ENCODE assay signal across 8 mouse cellular contexts in the genomic region with DNA sequence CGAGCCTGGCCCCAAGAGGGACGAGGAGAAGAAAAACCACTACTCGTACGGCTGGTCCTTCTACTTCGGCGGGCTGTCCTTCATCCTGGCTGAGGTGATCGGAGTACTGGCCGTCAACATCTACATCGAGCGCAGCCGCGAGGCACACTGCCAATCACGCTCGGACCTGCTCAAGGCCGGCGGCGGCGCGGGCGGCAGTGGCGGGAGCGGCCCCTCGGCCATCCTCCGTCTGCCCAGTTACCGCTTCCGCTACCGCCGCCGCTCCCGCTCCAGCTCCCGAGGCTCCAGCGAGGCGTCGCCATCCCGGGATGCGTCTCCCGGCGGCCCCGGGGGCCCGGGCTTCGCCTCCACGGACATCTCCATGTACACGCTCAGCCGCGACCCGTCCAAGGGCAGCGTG. TPM values are rescaled to one million over a fixed set of nuclear protein-coding genes. Genes with fewer than 3 reads are reported as not detected.
DNase-seq lines count a peak whose midpoint lies in the region; ATAC-seq and TF ChIP-seq lines count a peak whose summit lies in the region.

No protein-coding gene starts in this region.

- ATAC-seq in kidney, embryonic 14.5 days (ENCODE audit: low FRiP score, low TSS enrichment): no peak; the same call in 1 of the 2 replicates

- no peak for TF ChIP-seq POLR2A in small intestine, adult 2 months (IDR thresholded peaks at IDR 0.05; ENCODE audit: low read depth, low read length)

- peaks cover 74% of the 10 kb centered on the region for H3K27me3 ChIP-seq in kidney, embryonic 14.5 days (ENCODE audit: control insufficient read depth, insufficient read depth, low read length)
- peaks cover 31% of the 10 kb centered on the region for H3K27me3 ChIP-seq in small intestine, adult 2 months (ENCODE audit: control insufficient read depth, insufficient read depth, low read length)

- no peak for TF ChIP-seq CTCF in small intestine, adult 2 months (IDR thresholded peaks at IDR 0.05; ENCODE audit: extremely low read depth, insufficient read length, insufficient replicate concordance, low read depth, low read length)

- intact Hi-C loops in gastrocnemius, postnatal 14 days (cut with DNase I; ENCODE audit: low total_unique reads): no loop called here

- no peaks in the 10 kb centered on the region for H3K9me3 ChIP-seq in kidney, embryonic 14.5 days (ENCODE audit: control insufficient read depth, low read length)

- H3K9ac ChIP-seq in kidney, embryonic 14.5 days (ENCODE audit: low read depth, low read length): peak overlapping the region; percentile 56

- no peaks in the 10 kb centered on the region for H3K36me3 ChIP-seq in kidney, embryonic 14.5 days (ENCODE audit: control insufficient read depth, insufficient read depth, low read length)
- no peaks in the 10 kb centered on the region for H3K36me3 ChIP-seq in small intestine, adult 2 months (ENCODE audit: control insufficient read depth, insufficient read depth, low read length)

- peak overlapping the region; percentile 100 for H3K4me2 ChIP-seq in kidney, embryonic 14.5 days (replicated peaks; ENCODE audit: low read depth, low read length)

- peaks cover 3% of the 10 kb centered on the region; the same call in 1 of the 2 replicates for H3K4me1 ChIP-seq in kidney, embryonic 14.5 days (ENCODE audit: control insufficient read depth, insufficient read depth, low read length)
- 0 out of 2 replicates have a peak, but pooled peaks cover 1% of the 10 kb centered on the region for H3K4me1 ChIP-seq in small intestine, adult 2 months (ENCODE audit: control insufficient read depth, insufficient read depth, insufficient read length, low read length)

- WGBS in kidney, embryonic 14.5 days: under 1% methylated on average over 37 of the region's 47 CpGs
- WGBS in small intestine, adult 2 months: 1% methylated on average over 47 of the region's 47 CpGs

- peak; percentile 44 for DNase-seq in cerebellum, adult 11-12 months
- no peak for DNase-seq in cerebellum, adult 9-10 months
- peak; percentile 38 to 69 for DNase-seq in cerebellum, adult 18-20 months
- peak; percentile 28 for DNase-seq in gastrocnemius, postnatal 14 days
- peak; percentile 27 to 48 for DNase-seq in lung, postnatal 4 days
- DNase-seq in left cerebral cortex, adult 8-10 months (ENCODE audit: low spot score in 2 of 2): no peak

- peak overlapping the region; percentile 56 for H3K4me3 ChIP-seq in kidney, embryonic 14.5 days (ENCODE audit: low read length)
- H3K4me3 ChIP-seq in small intestine, adult 2 months (ENCODE audit: low read depth, low read length): peak overlapping the region; percentile 54

- H3K27ac ChIP-seq in kidney, embryonic 14.5 days (ENCODE audit: low read depth, low read length): no peak overlapping the region
- no peak overlapping the region for H3K27ac ChIP-seq in small intestine, adult 2 months (ENCODE audit: insufficient read depth, low read depth, low read length)

RNA-seq across cellular contexts. Expression of a gene that starts 9.1 kb away (rescaled TPM):
- total RNA-seq in gastrocnemius, postnatal 14 days (2021): 10 to 100 TPM; 79.3 to 91.5 TPM
- polyA plus RNA-seq in kidney, embryonic 14.5 days (2014; fragmentation: Nextera tagmentation; extraction: Ambion mirVana): not detected in 2 replicates
- 0.04 TPM in 1 of 2 replicates, not detected in the other for polyA plus RNA-seq in small intestine, adult 2 months (2012; rRNA removed)
- 1 to 10 TPM; 1.0 to 2.5 (median 1.9) TPM for total RNA-seq in left cerebral cortex, adult 8-10 months (2022)

RNA-seq across cellular contexts. Expression of a gene that starts 24.4 kb away (rescaled TPM):
- total RNA-seq in gastrocnemius, postnatal 14 days (2021): not detected
- 1.8 and 2.7 TPM in 2 replicates for polyA plus RNA-seq in kidney, embryonic 14.5 days (2014; fragmentation: Nextera tagmentation; extraction: Ambion mirVana)
- polyA plus RNA-seq in small intestine, adult 2 months (2012; rRNA removed): 0.60 and 0.77 TPM in 2 replicates
- 100 to 1,000 TPM; 146 to 153 (median 150) TPM for total RNA-seq in left cerebral cortex, adult 8-10 months (2022)

Comparison
In these comparisons a context has a peak if more than half of its experiments do, and no peak if none do; other contexts are left out.
1. DNase-seq: peak in cerebellum, adult 11-12 months (single experiment), cerebellum, adult 18-20 months (2 of 2), gastrocnemius, postnatal 14 days (single experiment) and lung, postnatal 4 days (2 of 2); none in cerebellum, adult 9-10 months (single experiment) and left cerebral cortex, adult 8-10 months (0 of 2).
2. RNA of a gene that starts 9.1 kb away (total RNA-seq): 79.3 to 91.5 TPM in gastrocnemius, postnatal 14 days; 1.0 to 2.5 TPM in left cerebral cortex, adult 8-10 months; every median in the first group is over 10 times any median in the second.
3. RNA of a gene that starts 24.4 kb away (total RNA-seq): 146 to 153 TPM in left cerebral cortex, adult 8-10 months; not detected in gastrocnemius, postnatal 14 days; every median in the first group is over 100 times any median in the second.